Mouse (Mus musculus): ENCODE data around the gene Pate2.
"Not testable (repeated sequence)": the region's sequence is repeated elsewhere in the genome, so short reads cannot be mapped to it uniquely, and the experiment has no call there.

Pate2 gene

GRCm38 (mm10) chr9:35556494-35557102 is 13.5 kb upstream of the Pate2 start:
- in situ Hi-C loops (cut with MboI) = loop anchor here (25.0 kb wide), 1 partner anchor 1181 kb away; the partner anchor contains the start of gene Chek1

DNA sequence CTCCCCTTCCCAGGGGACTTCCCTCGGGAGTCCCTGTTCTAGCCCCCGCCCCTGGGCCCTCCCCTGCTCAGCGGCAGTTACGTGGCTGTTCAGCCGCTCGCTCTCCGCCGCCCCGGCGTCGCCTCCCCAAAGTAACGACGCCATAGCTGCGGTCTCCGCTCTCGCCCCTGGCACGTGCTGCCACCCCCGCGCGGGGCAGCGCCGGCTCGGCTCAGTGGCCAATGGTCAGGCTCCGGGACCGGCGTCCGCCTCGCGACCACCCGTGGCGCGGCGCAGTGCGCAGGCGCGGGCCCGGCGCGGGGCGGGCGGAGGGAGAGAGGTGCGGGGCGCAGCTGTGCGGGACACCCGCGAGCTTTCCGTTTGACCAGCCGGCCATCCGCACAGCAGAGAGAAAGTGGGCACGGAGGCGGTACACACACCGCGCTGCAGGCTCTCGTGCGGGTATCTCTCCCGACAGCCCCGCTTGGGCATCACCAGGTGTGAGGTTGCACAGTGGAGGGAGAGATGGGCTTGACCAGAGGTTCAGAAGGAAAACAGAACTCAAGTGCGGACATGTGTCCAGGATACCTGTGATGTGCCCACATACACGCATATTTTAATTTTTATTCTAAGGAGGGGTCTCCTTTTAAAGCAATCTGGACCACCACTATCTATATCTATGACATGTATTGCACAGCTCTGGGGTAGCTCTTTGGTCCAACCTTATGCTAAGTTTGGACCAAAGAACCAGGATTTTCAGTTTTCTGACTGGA is 11.7 kb upstream of the Pate2 start, which contains the start of the genes Ddx25 and Pus3:
Ddx25 (minus strand) TSS at position 272 of the 752 bp plus-strand sequence.
Pus3 (plus strand) TSS at position 339 of the 752 bp plus-strand sequence.
- in situ Hi-C loops (cut with MboI) = loop anchor here (25.0 kb wide), 1 partner anchor 1179 kb away; the partner anchor contains the start of gene Chek1

- in situ Hi-C loops (cut with MboI) = loop anchor here (25.0 kb wide), 1 partner anchor 1178 kb away; the partner anchor contains the start of gene Chek1
Measured at GRCm38 (mm10) chr9:35559009-35559890, 10.8 kb upstream of the Pate2 start.

GRCm38 (mm10) chr9:35561076-35561475 is 9.0 kb upstream of the Pate2 start:
- in situ Hi-C loops (cut with MboI) = loop anchor here (25.0 kb wide), 1 partner anchor 1176 kb away; the partner anchor contains the start of gene Chek1

- in situ Hi-C loops (cut with MboI) = loop anchor here (25.0 kb wide), 1 partner anchor 1176 kb away; the partner anchor contains the start of gene Chek1
Measured at GRCm38 (mm10) chr9:35561583-35561982, 8.5 kb upstream of the Pate2 start.

GRCm38 (mm10) chr9:35564536-35565240 is 5.4 kb upstream of the Pate2 start:
- in situ Hi-C loops (cut with MboI) = loop anchor here (25.0 kb wide), 1 partner anchor 1173 kb away; the partner anchor contains the start of gene Chek1

DNA sequence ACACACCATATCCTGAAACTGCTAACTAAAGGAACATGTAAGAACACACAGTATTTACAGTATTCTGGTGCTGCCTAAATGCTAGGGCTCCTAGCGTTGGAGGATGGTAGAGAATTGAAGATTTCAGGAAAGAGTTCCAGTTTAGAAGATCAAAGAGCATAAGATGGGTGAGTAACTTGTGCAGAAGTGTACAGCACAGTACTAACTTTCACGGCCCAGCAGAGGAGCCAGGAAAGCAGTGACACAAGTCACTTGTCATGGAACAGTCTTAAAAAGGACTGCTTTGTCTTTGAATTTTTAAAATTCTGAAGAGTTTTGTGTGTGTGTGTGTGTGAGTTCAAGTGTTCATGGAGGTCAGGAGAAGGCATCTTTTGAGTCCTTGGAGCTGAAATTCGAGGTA is 2.1 kb upstream of the Pate2 start:
- in situ Hi-C loops (cut with MboI) = loop anchor here (25.0 kb wide), 1 partner anchor 1169 kb away; the partner anchor contains the start of gene Chek1

DNA sequence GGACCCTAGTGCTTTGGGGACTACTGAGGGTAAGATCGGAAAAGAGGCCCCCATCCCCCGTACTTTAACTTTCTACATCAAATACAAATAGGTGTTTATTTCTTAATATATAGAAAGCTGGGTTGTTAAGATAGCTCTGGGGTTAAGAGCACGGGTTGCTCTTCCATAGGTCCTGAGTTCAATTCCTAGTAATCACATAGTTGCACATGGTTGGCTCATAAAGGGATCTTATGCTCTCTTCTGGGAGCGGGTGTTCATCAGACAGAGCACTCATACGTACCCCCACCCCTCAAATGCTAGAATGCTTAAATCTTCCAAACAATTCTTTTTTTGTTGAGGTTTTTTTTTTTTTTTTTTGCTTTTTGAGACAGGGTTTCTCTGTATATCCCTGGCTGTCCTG is 579 bp downstream of the Pate2 start:
- in situ Hi-C loops (cut with MboI) = loop anchor here (25.0 kb wide), 1 partner anchor 1167 kb away; the partner anchor contains the start of gene Chek1

DNA sequence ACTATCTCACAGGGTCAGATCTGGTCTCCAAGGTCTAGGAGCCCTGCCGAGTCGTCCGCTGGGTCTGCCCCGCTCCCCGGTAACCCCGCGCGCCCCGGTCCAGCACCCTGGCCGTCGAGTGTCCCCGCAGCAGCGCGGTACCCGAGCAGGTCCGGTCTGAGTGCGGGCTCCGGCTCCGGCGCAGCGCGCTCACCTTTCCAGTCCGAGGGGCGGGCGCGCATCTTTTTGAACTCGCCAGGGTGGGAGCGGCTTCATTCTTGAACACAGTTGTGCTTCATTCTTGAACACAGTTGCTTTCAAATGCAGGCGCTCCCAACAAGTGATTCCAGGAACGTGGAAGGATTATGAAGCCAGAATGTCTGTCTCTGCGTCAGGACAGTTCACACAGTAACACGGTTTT is 4.3 kb downstream of the Pate2 start:
- in situ Hi-C loops (cut with MboI) = loop anchor here (25.0 kb wide), 1 partner anchor 1163 kb away; the partner anchor contains the start of gene Chek1

- in situ Hi-C loops (cut with MboI) = no loop called here
Measured at GRCm38 (mm10) chr9:35587674-35588073, 17.6 kb downstream of the Pate2 start.

- in situ Hi-C loops (cut with MboI) = no loop called here
Measured at GRCm38 (mm10) chr9:35592903-35593302, 22.8 kb downstream of the Pate2 start.

DNA sequence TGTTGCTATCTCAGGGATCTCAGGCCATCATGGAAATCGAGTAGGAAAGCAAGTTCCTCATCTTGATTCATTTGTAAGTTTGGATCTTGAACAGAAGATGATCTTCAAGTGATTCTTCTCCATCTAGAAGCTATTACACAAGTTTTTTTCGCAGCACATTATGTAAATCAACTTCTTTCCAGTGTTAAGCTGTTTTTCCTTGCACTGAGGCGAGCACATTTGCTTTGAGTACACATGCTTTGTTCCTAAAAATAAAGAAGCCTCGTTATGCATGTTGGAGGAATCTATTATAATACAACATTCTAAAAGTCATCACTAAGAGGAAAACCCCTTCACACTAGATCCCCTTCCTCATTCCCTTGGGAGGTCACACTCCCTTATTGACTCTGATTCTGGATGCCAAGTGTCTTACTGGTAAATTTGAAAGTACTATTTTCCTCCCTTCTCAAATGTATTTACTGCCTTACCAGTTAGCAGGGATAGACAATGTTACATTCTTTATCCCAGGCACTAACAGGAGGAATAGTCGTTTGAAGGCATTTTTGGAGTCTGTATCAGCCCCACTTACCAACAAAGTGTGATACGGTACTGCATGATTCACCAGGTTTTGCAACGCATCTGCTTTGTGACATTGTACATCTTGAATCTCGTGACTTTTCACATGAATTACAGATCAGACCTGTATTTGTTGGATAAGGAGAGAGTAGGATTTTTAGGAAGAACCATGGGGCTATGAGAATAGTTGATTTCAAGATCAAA is 37.7 kb downstream of the Pate2 start:
- in situ Hi-C loops (cut with MboI) = no loop called here

GRCm38 (mm10) chr9:35611841-35612240 is 41.8 kb downstream of the Pate2 start, which contains the start of gene Pate4:
Gene Pate4 (minus strand): TSS chr9:35611941.
- in situ Hi-C loops (cut with MboI) = no loop called here

DNA sequence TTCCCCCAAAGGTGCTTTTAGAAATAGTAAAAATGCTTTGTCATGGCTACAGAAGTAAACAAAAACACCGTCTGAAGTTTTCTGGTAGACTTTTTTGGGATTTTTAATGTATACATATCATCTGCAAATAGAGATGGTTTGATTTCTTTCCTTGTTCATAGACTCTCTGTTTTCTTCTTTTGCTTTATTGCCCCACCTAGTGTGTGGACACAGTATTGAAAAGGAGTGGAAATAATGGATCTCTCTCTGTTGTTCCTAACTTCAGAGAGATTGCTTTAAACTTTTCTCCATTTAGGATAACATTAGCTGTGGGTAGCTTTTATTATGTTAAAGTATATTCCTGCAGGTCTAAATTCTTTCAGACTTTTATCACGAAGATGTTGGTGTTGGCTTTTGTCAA is 43.9 kb downstream of the Pate2 start:
- in situ Hi-C loops (cut with MboI) = no loop called here

DNA sequence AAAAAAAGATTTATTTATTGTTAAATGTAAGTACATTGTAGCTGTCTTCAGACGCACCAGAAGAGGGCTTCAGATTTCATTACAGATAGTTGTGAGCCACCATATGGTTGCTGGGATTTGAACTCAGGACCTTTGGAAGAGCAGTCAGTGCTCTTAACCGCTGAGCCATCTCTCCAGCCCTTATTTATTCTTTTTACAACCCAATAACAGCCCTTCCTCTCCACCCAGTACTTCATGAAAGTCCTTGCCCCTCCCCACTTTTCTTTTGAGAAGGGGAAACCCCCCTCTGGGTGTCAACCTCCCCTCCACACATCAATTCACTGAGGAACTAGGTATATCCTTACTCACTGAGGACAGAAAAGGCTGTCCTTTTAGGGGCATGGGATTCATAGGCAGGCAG is 46.7 kb downstream of the Pate2 start:
- in situ Hi-C loops (cut with MboI) = not testable (repeated sequence)

DNA sequence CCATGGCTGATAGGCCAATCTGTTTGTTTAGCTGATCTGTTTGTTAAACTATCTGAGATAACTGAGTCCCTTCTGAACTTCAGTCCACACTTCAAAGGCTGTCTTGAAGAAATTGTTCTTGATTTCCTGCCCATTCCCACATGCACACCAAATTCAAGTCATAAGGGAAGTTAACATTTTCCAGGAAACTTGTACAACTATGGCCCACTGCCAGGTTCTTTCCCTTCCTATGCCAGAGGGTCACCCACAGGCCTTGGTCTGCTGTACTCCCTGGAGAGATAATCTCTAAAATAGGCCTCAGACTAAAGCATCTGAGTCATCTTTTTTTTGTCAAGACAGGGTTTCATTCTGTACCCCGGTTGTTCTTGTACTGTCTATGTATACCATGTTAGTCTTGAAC is 62.9 kb downstream of the Pate2 start:
- in situ Hi-C loops (cut with MboI) = no loop called here

- in situ Hi-C loops (cut with MboI) = no loop called here
Measured at GRCm38 (mm10) chr9:35648102-35648501, 78.0 kb downstream of the Pate2 start, which contains the start of gene Pate3. Gene Pate3 (minus strand): TSS chr9:35648202.

- in situ Hi-C loops (cut with MboI) = no loop called here
Measured at GRCm38 (mm10) chr9:35673557-35673956, 103.5 kb downstream of the Pate2 start.

- in situ Hi-C loops (cut with MboI) = no loop called here
Measured at GRCm38 (mm10) chr9:35687013-35687412, 116.9 kb downstream of the Pate2 start, which contains the start of gene Pate1. Gene Pate1 (minus strand): TSS chr9:35687390.

DNA sequence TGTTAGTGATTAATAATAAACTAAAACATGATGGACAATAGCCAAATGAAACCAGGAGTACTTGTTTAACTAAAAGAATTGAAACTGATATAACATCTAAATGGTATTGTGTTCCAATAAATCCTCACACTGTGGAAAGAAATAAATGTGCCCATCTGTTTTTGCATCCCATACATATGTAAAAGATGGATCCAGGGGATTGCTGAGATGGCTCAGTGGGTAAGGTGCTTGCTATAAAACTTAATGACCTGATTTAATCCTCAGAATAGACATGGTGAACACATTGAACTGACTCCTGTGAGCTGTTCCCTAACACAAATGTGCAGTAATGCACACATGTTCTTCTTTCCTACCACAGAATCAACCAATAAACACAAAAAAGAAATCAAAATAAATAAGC is 121.8 kb downstream of the Pate2 start:
- in situ Hi-C loops (cut with MboI) = no loop called here

Measured in mature B cell (primary cell).